Mouse (Mus musculus): ENCODE measurements at regions not wholly inside any gene's neighbourhood (a gene's known extent, or its start where the extent isn't known, plus 50 kb on each side); places are given as distances from the start of the nearest gene placed in this dataset.
A peak's percentile ranks its signal among the peaks of the same experiment; 100 is the strongest.
"Not testable (repeated sequence)": the region's sequence is repeated elsewhere in the genome, so short reads cannot be mapped to it uniquely, and the experiment has no call there.

- no peak for DNase-seq (ENCODE audit: low spot score in 2 of 2)
Measured at GRCm38 (mm10) chr14:9492228-9492627, 826.2 kb upstream of the 4930452B06Rik start.

GRCm38 (mm10) chr14:9488585-9488984 lies 822.5 kb upstream of the 4930452B06Rik start:
- no peak for DNase-seq (ENCODE audit: low spot score in 2 of 2)

- DNase-seq (ENCODE audit: low spot score in 2 of 2) = no peak
Measured at GRCm38 (mm10) chr14:9478981-9479380, 812.9 kb upstream of the 4930452B06Rik start.

GRCm38 (mm10) chr14:9475169-9475568 lies 809.1 kb upstream of the 4930452B06Rik start:
- peak in 1 of 2 experiments; percentile 8 for DNase-seq (ENCODE audit: low spot score in 2 of 2)

GRCm38 (mm10) chr14:9469686-9470085 lies 803.6 kb upstream of the 4930452B06Rik start:
- DNase-seq (ENCODE audit: low spot score in 2 of 2) = no peak

- no peak for DNase-seq (ENCODE audit: low spot score in 2 of 2)
Measured at GRCm38 (mm10) chr14:9468654-9469053, 802.6 kb upstream of the 4930452B06Rik start.

- DNase-seq (ENCODE audit: low spot score in 2 of 2) = no peak
Measured at GRCm38 (mm10) chr14:9467690-9468458, 801.8 kb upstream of the 4930452B06Rik start.

GRCm38 (mm10) chr14:9460006-9460405 lies 794.0 kb upstream of the 4930452B06Rik start:
- DNase-seq (ENCODE audit: low spot score in 2 of 2) = peak in 1 of 2 experiments; percentile 68

GRCm38 (mm10) chr14:9458856-9459255 lies 792.8 kb upstream of the 4930452B06Rik start:
- DNase-seq (ENCODE audit: low spot score in 2 of 2) = no peak

GRCm38 (mm10) chr14:9457801-9458495 lies 791.9 kb upstream of the 4930452B06Rik start:
- DNase-seq (ENCODE audit: low spot score in 2 of 2) = no peak

- DNase-seq (ENCODE audit: low spot score in 2 of 2) = no peak
Measured at GRCm38 (mm10) chr14:9455986-9456385, 789.9 kb upstream of the 4930452B06Rik start.

- DNase-seq (ENCODE audit: low spot score in 2 of 2) = peak in 1 of 2 experiments; percentile 12
Measured at GRCm38 (mm10) chr14:9449942-9450341, 783.9 kb upstream of the 4930452B06Rik start.

GRCm38 (mm10) chr14:9437896-9438295 lies 771.9 kb upstream of the 4930452B06Rik start:
- peak in 1 of 2 experiments; percentile 8 for DNase-seq (ENCODE audit: low spot score in 2 of 2)

- no peak for DNase-seq (ENCODE audit: low spot score in 2 of 2)
Measured at GRCm38 (mm10) chr14:9435136-9435535, 769.1 kb upstream of the 4930452B06Rik start.

- no peak for DNase-seq (ENCODE audit: low spot score in 2 of 2)
Measured at GRCm38 (mm10) chr14:9433081-9433590, 767.1 kb upstream of the 4930452B06Rik start.

- DNase-seq (ENCODE audit: low spot score in 2 of 2) = no peak
Measured at GRCm38 (mm10) chr14:9431798-9432197, 765.8 kb upstream of the 4930452B06Rik start.

GRCm38 (mm10) chr14:9411822-9412403 lies 745.9 kb upstream of the 4930452B06Rik start:
- DNase-seq (ENCODE audit: low spot score in 2 of 2) = no peak

- DNase-seq (ENCODE audit: low spot score in 2 of 2) = no peak
Measured at GRCm38 (mm10) chr14:9403688-9404087, 737.6 kb upstream of the 4930452B06Rik start.

- DNase-seq (ENCODE audit: low spot score in 2 of 2) = no peak
Measured at GRCm38 (mm10) chr14:9400861-9401260, 734.8 kb upstream of the 4930452B06Rik start.

- DNase-seq (ENCODE audit: low spot score in 2 of 2) = peak in 1 of 2 experiments; percentile 56
Measured at GRCm38 (mm10) chr14:9393271-9393771, 727.3 kb upstream of the 4930452B06Rik start.

GRCm38 (mm10) chr14:9389878-9390536 lies 724.0 kb upstream of the 4930452B06Rik start:
- not testable (repeated sequence) for DNase-seq (ENCODE audit: low spot score in 2 of 2)
